Mouse (Mus musculus): ENCODE measurements around the gene Zfp541. TPM values are rescaled to one million over a fixed set of nuclear protein-coding genes. Genes with fewer than 3 reads are reported as not detected.
A peak's percentile ranks its signal among the peaks of the same experiment; 100 is the strongest.

Zfp541 gene
- polyA plus RNA-seq, 1 experiment, result not detected

DNA sequence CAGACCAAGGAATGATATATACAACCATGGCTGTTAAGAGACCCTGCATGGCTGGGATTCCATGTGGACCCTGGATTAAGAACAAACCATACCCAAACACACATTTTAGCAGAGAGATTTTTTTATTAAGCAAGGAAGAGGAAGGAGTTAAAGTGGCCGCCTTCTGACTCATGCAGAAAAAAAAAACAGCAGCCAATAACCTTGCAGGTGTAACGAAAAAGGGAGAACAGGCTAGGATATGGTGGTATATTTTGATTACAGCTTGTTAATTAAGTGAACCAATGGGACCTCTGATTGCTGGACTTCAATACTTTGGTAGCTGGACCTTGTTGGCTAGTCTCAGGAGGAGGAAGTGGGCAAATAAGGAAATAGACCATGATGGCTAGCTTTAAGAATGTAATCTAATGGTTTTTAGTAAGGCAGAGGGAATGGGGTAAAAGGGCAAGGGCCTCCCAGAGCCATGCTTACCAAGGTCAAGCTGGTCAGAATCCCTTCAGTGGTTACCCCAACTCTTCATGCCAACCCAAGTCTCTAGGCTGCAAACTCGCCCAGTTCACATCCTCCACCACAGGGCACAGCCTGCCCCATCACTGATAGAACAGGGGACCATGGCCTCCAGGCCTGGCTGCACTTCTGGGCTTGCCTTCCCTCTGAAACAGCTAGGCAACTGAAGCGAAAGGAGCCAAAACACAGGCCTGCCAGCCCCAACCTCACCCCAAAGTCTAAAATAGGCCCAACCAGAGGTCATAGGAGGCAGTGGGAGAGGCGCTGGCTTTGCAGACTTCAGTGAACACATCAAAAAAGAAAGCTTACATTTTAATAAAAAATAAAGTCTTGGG lies 42.1 kb upstream of the Zfp541 start:
- TF ChIP-seq POLR2A (IDR thresholded peaks at IDR 0.05; ENCODE audit: borderline replicate concordance, control insufficient read depth, low read depth, low read length) (no peak), CTCF (IDR thresholded peaks at IDR 0.05; ENCODE audit: control insufficient read depth, insufficient read depth, low read length) (no peak)
- H3K4me1 ChIP-seq (ENCODE audit: control insufficient read depth, insufficient read depth, low read length), result peaks cover 15% of the 10 kb centered on the region
- H3K4me3 ChIP-seq (replicated peaks; ENCODE audit: control insufficient read depth, low read depth, low read length), result no peak overlapping the region
- H3K27ac ChIP-seq (ENCODE audit: control insufficient read depth, insufficient read depth, low read depth, low read length, poor library complexity), result peak overlapping the region; percentile 84
- WGBS, result 39% methylated on average over 5 of the region's 5 CpGs

DNA sequence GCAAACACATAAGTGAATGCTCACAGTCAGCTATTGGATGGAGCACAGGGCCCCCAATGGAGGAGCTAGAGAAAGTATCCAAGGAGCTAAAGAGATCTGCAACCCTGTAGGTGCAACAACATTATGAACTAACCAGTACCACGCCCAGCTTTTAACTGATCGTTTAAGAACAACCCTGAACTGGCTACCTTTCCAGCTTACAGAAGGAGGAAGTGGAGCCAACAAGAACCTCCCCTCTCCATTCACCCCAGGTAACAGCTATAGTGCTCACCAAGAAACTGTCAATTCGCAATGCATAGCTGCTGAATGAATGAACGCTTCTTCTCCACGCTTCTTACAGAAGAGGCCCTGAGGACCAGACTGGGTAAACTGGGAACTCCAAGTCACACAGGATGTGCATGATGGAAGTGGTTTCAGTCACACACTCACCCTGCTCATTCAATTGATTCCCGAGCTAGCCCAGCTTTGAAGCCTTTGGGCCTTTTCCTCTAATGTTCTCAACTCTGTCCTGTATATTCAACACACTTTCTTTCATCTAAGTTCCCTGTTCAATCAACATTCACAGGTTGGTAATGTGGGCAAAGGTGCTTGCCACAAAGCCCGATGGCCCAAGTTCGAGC lies 36.9 kb upstream of the Zfp541 start:
- TF ChIP-seq CTCF (IDR thresholded peaks at IDR 0.05; ENCODE audit: control insufficient read depth, insufficient read depth, low read length), result no peak
- TF ChIP-seq POLR2A (IDR thresholded peaks at IDR 0.05; ENCODE audit: borderline replicate concordance, control insufficient read depth, low read depth, low read length), result no peak
- Histone ChIP-seq H3K4me1 (ENCODE audit: control insufficient read depth, insufficient read depth, low read length) (peaks cover 2% of the 10 kb centered on the region), H3K27ac (ENCODE audit: control insufficient read depth, insufficient read depth, low read depth, low read length, poor library complexity) (no peak overlapping the region), H3K4me3 (replicated peaks; ENCODE audit: control insufficient read depth, low read depth, low read length) (no peak overlapping the region)
- 58% methylated on average over 8 of the region's 8 CpGs for WGBS

- H3K4me1 ChIP-seq (ENCODE audit: control insufficient read depth, insufficient read depth, low read length), result no peaks in the 10 kb centered on the region; the same call in 1 of the 2 replicates
- 72% methylated on average over 6 of the region's 6 CpGs for WGBS
- TF ChIP-seq CTCF (IDR thresholded peaks at IDR 0.05; ENCODE audit: control insufficient read depth, insufficient read depth, low read length) (no peak), POLR2A (IDR thresholded peaks at IDR 0.05; ENCODE audit: borderline replicate concordance, control insufficient read depth, low read depth, low read length) (no peak)
These were observed 33.3 kb upstream of the Zfp541 start for GRCm38 (mm10) chr7:16028102-16028927.

DNA sequence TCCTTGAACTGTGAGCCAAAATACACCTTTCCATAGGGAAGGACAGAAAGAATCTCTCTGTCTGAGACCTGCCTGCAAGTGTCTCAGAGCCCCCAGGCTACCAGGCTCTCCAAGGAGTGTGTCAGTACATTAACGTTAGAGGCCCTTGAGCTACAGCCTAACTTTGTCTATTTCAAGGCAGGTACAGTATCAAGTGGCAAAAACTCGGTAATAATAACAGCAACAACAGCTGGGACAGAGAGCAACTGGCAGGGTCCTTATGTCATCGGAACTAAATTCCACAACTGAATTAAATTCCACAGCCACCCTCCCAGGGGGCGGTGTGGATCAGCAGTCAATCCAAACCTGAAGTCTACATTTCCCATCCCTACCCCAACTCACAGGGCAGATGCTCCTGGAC lies 30.5 kb upstream of the Zfp541 start:
- Histone ChIP-seq H3K4me1 (ENCODE audit: control insufficient read depth, insufficient read depth, low read length) (no peaks in the 10 kb centered on the region; the same call in 1 of the 2 replicates), H3K4me3 (replicated peaks; ENCODE audit: control insufficient read depth, low read depth, low read length) (no peak overlapping the region), H3K27ac (ENCODE audit: control insufficient read depth, insufficient read depth, low read depth, low read length, poor library complexity) (no peak overlapping the region)
- WGBS, result 92% methylated on average over 4 of the region's 4 CpGs
- TF ChIP-seq POLR2A (IDR thresholded peaks at IDR 0.05; ENCODE audit: borderline replicate concordance, control insufficient read depth, low read depth, low read length) (no peak), CTCF (IDR thresholded peaks at IDR 0.05; ENCODE audit: control insufficient read depth, insufficient read depth, low read length) (no peak; the same call in 1 of the 2 replicates)

More at GRCm38 (mm10) chr7:16028102-16028927, 33.3 kb upstream of the Zfp541 start:
- H3K4me3 ChIP-seq (replicated peaks; ENCODE audit: control insufficient read depth, low read depth, low read length), result no peak overlapping the region
- no peak overlapping the region for H3K27ac ChIP-seq (ENCODE audit: control insufficient read depth, insufficient read depth, low read depth, low read length, poor library complexity)

DNA sequence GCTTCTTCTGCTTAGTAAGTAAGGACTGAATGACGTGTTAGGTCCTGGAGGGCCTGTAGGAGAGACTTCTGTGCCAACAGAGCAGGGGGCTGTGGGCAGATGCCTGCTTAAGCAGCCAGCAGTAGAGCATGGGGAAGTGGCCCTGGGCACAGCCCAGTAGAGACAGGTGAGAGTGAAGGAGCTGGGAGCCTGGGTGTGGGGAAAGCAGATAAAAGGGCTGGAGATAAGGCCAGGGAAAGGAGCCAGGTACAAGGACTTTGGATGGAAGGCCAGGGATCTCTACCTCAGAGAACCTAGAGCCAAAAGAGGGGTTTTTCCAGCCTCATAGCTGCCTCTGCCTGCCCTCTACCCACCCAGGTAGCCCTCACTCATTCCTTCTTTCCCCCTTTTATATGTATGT lies 28.6 kb upstream of the Zfp541 start:
- Histone ChIP-seq H3K4me3 (replicated peaks; ENCODE audit: control insufficient read depth, low read depth, low read length) (no peak overlapping the region), H3K27ac (ENCODE audit: control insufficient read depth, insufficient read depth, low read depth, low read length, poor library complexity) (no peak overlapping the region), H3K4me1 (ENCODE audit: control insufficient read depth, insufficient read depth, low read length) (no peaks in the 10 kb centered on the region; the same call in 1 of the 2 replicates)
- 60% methylated on average over 1 of the region's 1 CpGs for WGBS
- no peak for TF ChIP-seq POLR2A (IDR thresholded peaks at IDR 0.05; ENCODE audit: borderline replicate concordance, control insufficient read depth, low read depth, low read length)

DNA sequence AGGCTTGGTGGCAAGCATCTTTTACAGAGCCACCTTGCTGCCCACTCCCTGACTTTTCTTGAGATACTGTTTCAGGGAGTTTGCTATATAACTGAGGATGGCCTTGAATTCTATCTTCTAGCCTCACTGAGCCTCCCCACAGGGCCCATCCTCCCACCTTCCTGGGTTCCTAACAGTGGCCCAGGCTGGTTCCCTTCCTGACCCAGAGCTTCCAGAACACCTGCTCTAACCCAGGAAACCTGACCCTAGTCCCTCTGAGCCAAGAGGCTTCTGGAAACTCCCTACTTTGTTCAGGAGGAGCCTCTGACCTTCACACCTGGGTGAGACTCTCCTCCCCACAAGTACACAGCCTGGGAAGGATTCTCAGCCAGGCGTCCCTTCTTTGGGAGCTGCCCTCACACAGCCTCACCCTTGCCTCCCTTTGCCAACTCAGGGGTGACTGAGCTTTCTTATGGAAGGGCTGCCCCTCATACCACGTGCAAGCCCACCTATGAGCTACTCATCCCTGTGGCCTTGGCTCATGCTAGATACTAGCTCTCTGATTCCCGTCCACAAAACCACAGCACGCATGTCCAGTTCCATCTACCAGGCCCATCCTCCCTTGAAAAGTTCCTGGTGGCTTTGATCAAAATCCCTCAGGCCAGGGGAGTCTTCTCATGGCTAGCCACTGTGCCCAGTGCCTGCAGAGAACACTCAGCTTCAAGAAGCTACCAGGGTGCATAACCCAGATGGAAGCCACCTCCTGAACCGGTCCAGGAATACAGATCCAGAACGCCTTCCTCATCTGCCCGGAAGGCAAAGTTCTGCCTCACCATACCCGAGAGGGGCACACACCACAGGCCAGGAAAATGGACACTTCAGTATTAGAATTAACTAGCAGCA lies 27.8 kb upstream of the Zfp541 start:
- Histone ChIP-seq H3K4me3 (replicated peaks; ENCODE audit: control insufficient read depth, low read depth, low read length) (no peak overlapping the region), H3K4me1 (ENCODE audit: control insufficient read depth, insufficient read depth, low read length) (no peaks in the 10 kb centered on the region; the same call in 1 of the 2 replicates), H3K27ac (ENCODE audit: control insufficient read depth, insufficient read depth, low read depth, low read length, poor library complexity) (no peak overlapping the region)
- 89% methylated on average over 8 of the region's 8 CpGs for WGBS
- no peak for TF ChIP-seq CTCF (IDR thresholded peaks at IDR 0.05; ENCODE audit: control insufficient read depth, insufficient read depth, low read length)
- TF ChIP-seq POLR2A (IDR thresholded peaks at IDR 0.05; ENCODE audit: borderline replicate concordance, control insufficient read depth, low read depth, low read length), result no peak

DNA sequence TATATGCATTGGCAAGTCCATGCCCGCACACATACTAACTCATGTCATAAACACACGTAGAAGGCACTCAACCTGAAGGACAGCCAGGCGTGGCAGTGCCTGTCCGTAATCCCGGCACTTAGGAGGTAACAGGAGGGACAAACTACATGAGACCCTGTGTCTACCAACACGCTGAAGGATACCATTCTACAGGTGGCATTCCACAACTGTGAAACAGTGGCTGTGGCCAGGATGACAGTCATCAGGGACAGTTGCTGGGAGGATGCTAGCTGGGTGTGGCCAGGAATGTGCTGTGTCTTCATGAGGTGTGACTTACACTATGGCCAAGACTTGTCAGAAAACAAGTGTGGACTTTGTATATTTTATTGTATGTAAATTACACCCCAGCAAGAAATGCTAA lies 24.6 kb upstream of the Zfp541 start:
- no peak for TF ChIP-seq CTCF (IDR thresholded peaks at IDR 0.05; ENCODE audit: control insufficient read depth, insufficient read depth, low read length)
- TF ChIP-seq POLR2A (IDR thresholded peaks at IDR 0.05; ENCODE audit: borderline replicate concordance, control insufficient read depth, low read depth, low read length), result no peak
- Histone ChIP-seq H3K4me3 (replicated peaks; ENCODE audit: control insufficient read depth, low read depth, low read length) (no peak overlapping the region), H3K4me1 (ENCODE audit: control insufficient read depth, insufficient read depth, low read length) (no peaks in the 10 kb centered on the region; the same call in 1 of the 2 replicates), H3K27ac (ENCODE audit: control insufficient read depth, insufficient read depth, low read depth, low read length, poor library complexity) (no peak overlapping the region)
- WGBS, result 90% methylated on average over 6 of the region's 6 CpGs
